Mouse (Mus musculus): ENCODE data around the gene Gipc2.

GRCm38 (mm10) chr3:152153152-152153551, 12.9 kb downstream of the Gipc2 start:
- TF ChIP-seq CTCF (IDR thresholded peaks at IDR 0.05; ENCODE audit: borderline replicate concordance, insufficient read depth, low read depth, low read length) (no peak), POLR2A (IDR thresholded peaks at IDR 0.05; ENCODE audit: borderline replicate concordance, insufficient read depth, low read length) (no peak)

All from cerebellum, adult 2 months (tissue).